ENCODE assay signal across 8 mouse cellular contexts in the genomic region with DNA sequence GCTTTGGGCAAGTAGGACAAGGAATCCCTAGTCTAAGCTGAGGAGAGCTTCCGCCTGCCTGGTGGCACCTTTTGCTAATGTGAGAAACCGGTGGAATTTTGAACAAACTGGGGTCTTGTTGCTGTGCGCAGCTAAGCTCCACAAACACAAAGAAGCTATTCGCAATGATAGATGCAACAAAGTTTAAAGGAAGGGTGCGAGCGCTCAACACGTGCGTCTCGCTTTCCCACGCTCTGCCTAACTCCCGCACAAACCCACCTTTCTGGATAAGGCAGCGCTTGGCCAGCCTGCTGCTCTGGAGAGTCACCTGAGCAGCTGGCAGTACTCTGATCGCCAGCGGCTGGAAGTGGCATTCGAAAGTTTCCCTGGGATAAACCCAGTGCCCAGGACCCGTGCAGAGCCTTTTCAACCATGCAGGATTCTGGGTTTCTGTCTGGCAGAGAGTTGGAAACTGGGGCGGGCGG. TPM values are rescaled to one million over a fixed set of nuclear protein-coding genes. Genes with fewer than 3 reads are reported as not detected.
DNase-seq lines count a peak whose midpoint lies in the region; ATAC-seq and TF ChIP-seq lines count a peak whose summit lies in the region.

No protein-coding gene starts in this region.

- WGBS in lung, adult 2 months, result 30% methylated on average over 18 of the region's 18 CpGs
- WGBS in heart, embryonic 16.5 days, result 14% methylated on average over 18 of the region's 18 CpGs
- 30% methylated on average over 18 of the region's 18 CpGs for WGBS in limb, embryonic 11.5 days
- WGBS in midbrain, embryonic 13.5 days, result 22% methylated on average over 18 of the region's 18 CpGs

- peak overlapping the region; percentile 84 for H3K4me3 ChIP-seq in lung, adult 2 months (replicated peaks; ENCODE audit: extremely low read depth, low read depth, low read length)
- peak overlapping the region; percentile 73 for H3K4me3 ChIP-seq in heart, embryonic 16.5 days (ENCODE audit: low read length)
- peak overlapping the region; percentile 50 for H3K4me3 ChIP-seq in limb, embryonic 11.5 days (ENCODE audit: low read depth, low read length)
- peak overlapping the region; percentile 55 for H3K4me3 ChIP-seq in midbrain, embryonic 13.5 days (replicated peaks)

- ATAC-seq in heart, embryonic 16.5 days (replicated peaks; ENCODE audit: extremely low read depth, insufficient read depth, low FRiP score), result no peak
- ATAC-seq in limb, embryonic 11.5 days (ENCODE audit: insufficient number of reproducible peaks, low FRiP score, low TSS enrichment, low read depth), result peak; percentile 48; the same call in 1 of the 2 replicates
- ATAC-seq in midbrain, embryonic 13.5 days, result peak; percentile 41; the same call in 1 of the 2 replicates

- no peaks in the 10 kb centered on the region for H3K36me3 ChIP-seq in heart, embryonic 16.5 days (ENCODE audit: control insufficient read depth, insufficient read depth)
- H3K36me3 ChIP-seq in limb, embryonic 11.5 days (ENCODE audit: control insufficient read depth, insufficient read depth, low read length), result no peaks in the 10 kb centered on the region
- no peaks in the 10 kb centered on the region for H3K36me3 ChIP-seq in midbrain, embryonic 13.5 days

- TF ChIP-seq CTCF in lung, adult 2 months (IDR thresholded peaks at IDR 0.05; ENCODE audit: insufficient read depth, low read length), result no peak
- TF ChIP-seq CTCF in brain, embryonic 14.5 days (IDR thresholded peaks at IDR 0.05; ENCODE audit: borderline replicate concordance, extremely low read depth, insufficient read depth, insufficient read length), result no peak

- peak overlapping the region; percentile 80 for H3K9ac ChIP-seq in heart, embryonic 16.5 days (ENCODE audit: low read length)
- peak overlapping the region; percentile 61 for H3K9ac ChIP-seq in limb, embryonic 11.5 days (ENCODE audit: low read length)
- H3K9ac ChIP-seq in midbrain, embryonic 13.5 days (replicated peaks), result peak overlapping the region; percentile 56

- intact Hi-C loops in left cerebral cortex, postnatal 4 days (cut with DNase I), result no loop called here

- H3K9me3 ChIP-seq in heart, embryonic 16.5 days (replicated peaks; ENCODE audit: control insufficient read depth, low read length), result no peaks in the 10 kb centered on the region
- no peaks in the 10 kb centered on the region for H3K9me3 ChIP-seq in limb, embryonic 11.5 days (ENCODE audit: control insufficient read depth, low read length)
- H3K9me3 ChIP-seq in midbrain, embryonic 13.5 days, result no peaks in the 10 kb centered on the region

- H3K27me3 ChIP-seq in heart, embryonic 16.5 days (ENCODE audit: control insufficient read depth, insufficient read depth, low read length), result no peaks in the 10 kb centered on the region
- H3K27me3 ChIP-seq in limb, embryonic 11.5 days (ENCODE audit: control insufficient read depth, insufficient read depth, low read length), result peaks cover 15% of the 10 kb centered on the region
- peaks cover 39% of the 10 kb centered on the region for H3K27me3 ChIP-seq in midbrain, embryonic 13.5 days

- H3K27ac ChIP-seq in heart, embryonic 16.5 days (ENCODE audit: low read length), result peak overlapping the region; percentile 85
- H3K27ac ChIP-seq in limb, embryonic 11.5 days (replicated peaks; ENCODE audit: low read depth, low read length), result no peak overlapping the region
- H3K27ac ChIP-seq in midbrain, embryonic 13.5 days, result no peak overlapping the region

- no peak for DNase-seq in lung, adult 2 months
- DNase-seq in lung, postnatal 10 days, result no peak
- DNase-seq in brain, embryonic 14.5 days (ENCODE audit: low read depth), result peak; percentile 35
- DNase-seq in limb, embryonic 11.5 days (ENCODE audit: low spot score), result peak; percentile 34
- no peak for DNase-seq in left cerebral cortex, postnatal 4 days
- no peak for DNase-seq in frontal cortex, postnatal 25 days (ENCODE audit: low spot score in 2 of 2)

- H3K4me1 ChIP-seq in lung, adult 2 months (ENCODE audit: control insufficient read depth, insufficient read depth, low read length), result no peaks in the 10 kb centered on the region; the same call in 1 of the 2 replicates
- H3K4me1 ChIP-seq in heart, embryonic 16.5 days (ENCODE audit: control insufficient read depth, insufficient read depth, low read length), result no peaks in the 10 kb centered on the region
- H3K4me1 ChIP-seq in limb, embryonic 11.5 days (ENCODE audit: control insufficient read depth, insufficient read depth, low read length), result no peaks in the 10 kb centered on the region
- H3K4me1 ChIP-seq in midbrain, embryonic 13.5 days (replicated peaks), result no peaks in the 10 kb centered on the region

- TF ChIP-seq POLR2A in lung, adult 2 months (IDR thresholded peaks at IDR 0.05; ENCODE audit: borderline replicate concordance, extremely low read depth, low read depth, low read length), result no peak
- no peak for TF ChIP-seq POLR2A in brain, embryonic 14.5 days (IDR thresholded peaks at IDR 0.05; ENCODE audit: borderline replicate concordance, extremely low read depth, insufficient read depth, insufficient read length, poor library complexity, severe bottlenecking)

- peak overlapping the region; percentile 76 for H3K4me2 ChIP-seq in heart, embryonic 16.5 days (ENCODE audit: low read depth, low read length)
- peak overlapping the region; percentile 68 for H3K4me2 ChIP-seq in limb, embryonic 11.5 days (ENCODE audit: low read depth, severe bottlenecking)
- peak overlapping the region; percentile 79 for H3K4me2 ChIP-seq in midbrain, embryonic 13.5 days (replicated peaks)

RNA-seq across cellular contexts. Expression of gene Prps2, which starts 0.9 kb away (rescaled TPM):
- 25.6 and 29.2 TPM in 2 replicates for polyA plus RNA-seq in lung, adult 2 months (2012; rRNA removed)
- polyA plus RNA-seq in brain, embryonic 14.5 days (2012; rRNA removed), result 6.4 and 9.1 TPM in 2 replicates
- 42.8 and 53.0 TPM in 2 replicates for polyA plus RNA-seq in heart, embryonic 16.5 days (2015; fragmentation: Nextera tagmentation; extraction: Ambion mirVana)
- 14.2 and 16.7 TPM in 2 replicates for polyA plus RNA-seq in limb, embryonic 11.5 days (2014; fragmentation: Nextera tagmentation; extraction: Ambion mirVana)
- 7.2 and 8.5 TPM in 2 replicates for polyA plus RNA-seq in midbrain, embryonic 13.5 days (2015; fragmentation: Nextera tagmentation; extraction: Ambion mirVana)
- 10 to 100 TPM; 20.5 to 22.9 TPM for total RNA-seq in left cerebral cortex, postnatal 4 days (2021)

RNA-seq across cellular contexts. Expression of gene Tlr7, which starts 51.3 kb away (rescaled TPM):
- 0.71 and 1.3 TPM in 2 replicates for polyA plus RNA-seq in lung, adult 2 months (2012; rRNA removed)
- polyA plus RNA-seq in brain, embryonic 14.5 days (2012; rRNA removed), result 0.40 and 0.43 TPM in 2 replicates
- 0.54 and 0.58 TPM in 2 replicates for polyA plus RNA-seq in heart, embryonic 16.5 days (2015; fragmentation: Nextera tagmentation; extraction: Ambion mirVana)
- polyA plus RNA-seq in limb, embryonic 11.5 days (2014; fragmentation: Nextera tagmentation; extraction: Ambion mirVana), result 0.27 and 0.45 TPM in 2 replicates
- 0.18 and 0.97 TPM in 2 replicates for polyA plus RNA-seq in midbrain, embryonic 13.5 days (2015; fragmentation: Nextera tagmentation; extraction: Ambion mirVana)
- 1 to 10 TPM; 1.0 to 1.6 TPM for total RNA-seq in left cerebral cortex, postnatal 4 days (2021)

Comparison
In these comparisons a context has a peak if more than half of its experiments do, and no peak if none do; other contexts are left out.
1. DNase-seq: peak in brain, embryonic 14.5 days (single experiment) and limb, embryonic 11.5 days (single experiment); none in lung, adult 2 months (single experiment), lung, postnatal 10 days (single experiment), left cerebral cortex, postnatal 4 days (single experiment) and frontal cortex, postnatal 25 days (0 of 2).
2. Peak in every context shown above with its lines, with median percentiles within 50 percentile points of each other: H3K4me3 ChIP-seq, H3K4me2 ChIP-seq and H3K9ac ChIP-seq.